In genomic region chr19:60962358-60963061, GRCm38 (mm10) we compare ENCODE assay signal across 29 mouse cellular contexts.
DNase-seq lines count a peak whose midpoint lies in the region; ATAC-seq and TF ChIP-seq lines count a peak whose summit lies in the region.
"Had no signal": no experiment of that assay in that cellular context is flagged by ENCODE, and none has a peak within 500 bp of the region (broad histone marks: within the 10 kb centered on the region; RNA-seq: fewer than 3 reads in every experiment).

No protein-coding gene starts in this region.

- no peak overlapping the region for H3K4me2 ChIP-seq in kidney, postnatal 0 days (ENCODE audit: low read length)
- H3K4me2 ChIP-seq: embryonic facial prominence, embryonic 13.5 days; forebrain, embryonic 15.5 days; heart, embryonic 15.5 days; hindbrain, embryonic 13.5 days; limb, embryonic 15.5 days; liver, embryonic 15.5 days; midbrain, embryonic 15.5 days; neural tube, embryonic 12.5 days had no signal

- no peak overlapping the region for H3K9ac ChIP-seq in kidney, postnatal 0 days (ENCODE audit: low read depth, low read length)
- H3K9ac ChIP-seq: embryonic facial prominence, embryonic 13.5 days; forebrain, embryonic 15.5 days; heart, embryonic 15.5 days; hindbrain, embryonic 13.5 days; limb, embryonic 15.5 days; liver, embryonic 15.5 days; midbrain, embryonic 15.5 days; neural tube, embryonic 12.5 days had no signal

- ATAC-seq in kidney, postnatal 0 days (replicated peaks; ENCODE audit: low FRiP score, low read depth) = no peak
- ATAC-seq: forebrain, embryonic 15.5 days; midbrain, embryonic 15.5 days; Patski had no signal

- WGBS in kidney, postnatal 0 days = 64% methylated on average over 7 of the region's 7 CpGs

- no peak overlapping the region; the same call in 1 of the 2 replicates for H3K27ac ChIP-seq in kidney, postnatal 0 days
- H3K27ac ChIP-seq in brown adipose tissue, adult 24 weeks (replicated peaks; ENCODE audit: low read depth, low read length) = peak overlapping the region; percentile 21
- H3K27ac ChIP-seq: embryonic facial prominence, embryonic 13.5 days; forebrain, embryonic 10.5 days; forebrain, embryonic 15.5 days; heart, embryonic 15.5 days; hindbrain, embryonic 13.5 days; limb, embryonic 10.5 days; limb, embryonic 15.5 days; liver, embryonic 15.5 days; midbrain, embryonic 15.5 days; neural tube, embryonic 12.5 days; stomach, postnatal 0 days had no signal

- no peaks in the 10 kb centered on the region for H3K9me3 ChIP-seq in kidney, postnatal 0 days (replicated peaks; ENCODE audit: low read length)
- H3K9me3 ChIP-seq: embryonic facial prominence, embryonic 13.5 days; forebrain, embryonic 10.5 days; forebrain, embryonic 15.5 days; heart, embryonic 15.5 days; hindbrain, embryonic 13.5 days; limb, embryonic 10.5 days; limb, embryonic 15.5 days; liver, embryonic 15.5 days; midbrain, embryonic 15.5 days; neural tube, embryonic 12.5 days had no signal

- H3K4me1 ChIP-seq in kidney, postnatal 0 days (replicated peaks; ENCODE audit: insufficient read depth, low read length) = no peaks in the 10 kb centered on the region
- H3K4me1 ChIP-seq in brown adipose tissue, adult 24 weeks (ENCODE audit: control insufficient read depth, insufficient read depth, insufficient read length, low read length) = peaks cover 17% of the 10 kb centered on the region; the same call in 1 of the 2 replicates
- H3K4me1 ChIP-seq: embryonic facial prominence, embryonic 13.5 days; forebrain, embryonic 10.5 days; forebrain, embryonic 15.5 days; hindbrain, embryonic 13.5 days; limb, embryonic 10.5 days; limb, embryonic 15.5 days; liver, embryonic 15.5 days; midbrain, embryonic 15.5 days; neural tube, embryonic 12.5 days had no signal

- H3K27me3 ChIP-seq in kidney, postnatal 0 days (ENCODE audit: insufficient read depth, low read length) = no peaks in the 10 kb centered on the region
- H3K27me3 ChIP-seq: embryonic facial prominence, embryonic 13.5 days; forebrain, embryonic 15.5 days; heart, embryonic 15.5 days; hindbrain, embryonic 13.5 days; limb, embryonic 15.5 days; liver, embryonic 15.5 days; midbrain, embryonic 15.5 days; neural tube, embryonic 12.5 days; Patski had no signal

- peak; percentile 90 for DNase-seq in heart, adult 11 months
- no peak for DNase-seq in heart, postnatal 36 days
- peak; percentile 38 for DNase-seq in kidney, postnatal 0 days (ENCODE audit: low spot score)
- no peak for DNase-seq in kidney, postnatal 10 days
- DNase-seq in lung, postnatal 10 days = peak; percentile 67
- no peak for DNase-seq in testis, postnatal 10 days (ENCODE audit: low spot score)
- no peak for DNase-seq in left cerebral cortex, adult 11 months (ENCODE audit: low spot score)
- DNase-seq: adrenal gland, postnatal 25 days; cerebellum, adult 18-20 months; cerebellum, postnatal 10 days; kidney, adult 18-20 months; kidney, postnatal 4 days; right cerebral cortex, postnatal 4 days; thymus, adult 2 months; thymus, postnatal 36 days had no signal

- intact Hi-C loops in heart, postnatal 36 days (cut with DNase I) = no loop called here

- no peak overlapping the region for H3K4me3 ChIP-seq in kidney, postnatal 0 days (replicated peaks; ENCODE audit: low read depth, low read length)
- H3K4me3 ChIP-seq in brown adipose tissue, adult 24 weeks (ENCODE audit: insufficient read depth, low read depth, low read length) = no peak overlapping the region
- H3K4me3 ChIP-seq: embryonic facial prominence, embryonic 13.5 days; forebrain, embryonic 10.5 days; forebrain, embryonic 15.5 days; heart, embryonic 15.5 days; hindbrain, embryonic 13.5 days; limb, embryonic 10.5 days; limb, embryonic 15.5 days; liver, embryonic 15.5 days; midbrain, embryonic 15.5 days; myocyte; neural tube, embryonic 12.5 days had no signal

- TF ChIP-seq CTCF in kidney, postnatal 0 days (IDR thresholded peaks at IDR 0.05; ENCODE audit: low read depth) = no peak

- H3K36me3 ChIP-seq in kidney, postnatal 0 days (ENCODE audit: insufficient read depth, low read length) = no peaks in the 10 kb centered on the region
- H3K36me3 ChIP-seq: embryonic facial prominence, embryonic 13.5 days; forebrain, embryonic 10.5 days; forebrain, embryonic 15.5 days; heart, embryonic 15.5 days; hindbrain, embryonic 13.5 days; limb, embryonic 10.5 days; limb, embryonic 15.5 days; liver, embryonic 15.5 days; midbrain, embryonic 15.5 days; neural tube, embryonic 12.5 days had no signal

Comparison
In these comparisons a context has a peak if more than half of its experiments do, and no peak if none do; other contexts are left out.
1. DNase-seq: peak in heart, adult 11 months (single experiment), kidney, postnatal 0 days (single experiment) and lung, postnatal 10 days (single experiment); none in heart, postnatal 36 days (0 of 2), kidney, postnatal 10 days (single experiment), testis, postnatal 10 days (single experiment) and left cerebral cortex, adult 11 months (single experiment).